Mouse (Mus musculus) layer of hippocampus, adult 2 months (tissue): ENCODE measurements around the gene Ndel1. TPM values are rescaled to one million over a fixed set of nuclear protein-coding genes. Genes with fewer than 3 reads are reported as not detected.

Experiments used
- DNase-seq, 2 experiments: peaks; one replicate each; pipeline ENCODE4 v3.0.0; 2022; ENCODE audit warnings: low spot score in 2 of 2
- H3K27ac ChIP-seq: fragments of 200-600 bp; 2 replicates; pipeline ENCODE4 v1.8.1; 2022
- H3K4me3 ChIP-seq: fragments of 200-600 bp; 2 replicates; pipeline ENCODE4 v1.8.1; 2022; ENCODE audit warnings: mild to moderate bottlenecking
- CTCF ChIP-seq: fragments of 200-600 bp; conservative IDR thresholded peaks from 2 replicates; pipeline ENCODE4 v1.8.1; 2022; ENCODE audit warnings: antibody characterized with exemption, mild to moderate bottlenecking, moderate library complexity
- long read RNA-seq, 2 experiments: library from polyadenylated mRNA; stranded (forward); transcript quantifications; one replicate each; pipeline ENCODE4 v2.0.0; 2021; ENCODE audit warnings: borderline mapping rate in 2 of 2
- total RNA-seq, 2 experiments: library from RNA; stranded (reverse); gene quantifications; 2 replicates each; pipeline ENCODE4 v1.2.3; 2021

Ndel1 gene
- total RNA-seq: 10 to 100 TPM; 81.1 to 96.3 TPM
- long read RNA-seq, experiment 1, transcript Ndel1-201 (9 exons, 2,382 nt): major isoform, 49 of 81 reads
- long read RNA-seq, experiment 1, partial matches to known transcripts: 1 of 81 reads
- long read RNA-seq, experiment 1, other reads (novel, unspliced or antisense): 31 of 81 reads
- long read RNA-seq, experiment 2, transcript Ndel1-201 (9 exons, 2,382 nt): major isoform, 77 of 116 reads
- long read RNA-seq, experiment 2, partial matches to known transcripts: 3 of 116 reads
- long read RNA-seq, experiment 2, other reads (novel, unspliced or antisense): 36 of 116 reads

DNA sequence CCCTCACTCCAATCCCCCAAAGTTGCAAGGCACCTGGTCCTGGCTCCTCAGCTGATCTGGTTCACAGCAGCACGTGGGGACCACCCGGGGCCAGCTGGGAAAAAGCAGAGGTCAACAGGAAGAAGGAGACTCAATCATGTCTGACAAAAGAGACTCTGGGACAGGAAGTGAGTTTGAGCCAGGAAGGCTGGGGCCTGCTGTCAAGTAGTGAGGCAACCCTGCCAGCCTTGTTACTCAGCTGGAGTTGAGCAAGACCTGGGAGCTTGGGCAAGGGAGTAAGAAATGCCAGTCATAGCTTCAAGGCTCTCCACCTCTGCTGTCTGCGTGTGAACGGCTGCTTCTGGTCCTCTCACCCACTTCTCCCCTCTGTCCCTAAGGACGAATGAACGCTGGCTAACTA, at the start of gene Ndel1:
Gene Ndel1 (minus strand): TSS at position 111 of the 400 bp plus-strand sequence.
- Histone ChIP-seq H3K4me3 (no peak within 1 kb of the TSS), H3K27ac (no peak within 1 kb of the TSS)
- no peak for TF ChIP-seq CTCF
- DNase-seq: no peak

DNA sequence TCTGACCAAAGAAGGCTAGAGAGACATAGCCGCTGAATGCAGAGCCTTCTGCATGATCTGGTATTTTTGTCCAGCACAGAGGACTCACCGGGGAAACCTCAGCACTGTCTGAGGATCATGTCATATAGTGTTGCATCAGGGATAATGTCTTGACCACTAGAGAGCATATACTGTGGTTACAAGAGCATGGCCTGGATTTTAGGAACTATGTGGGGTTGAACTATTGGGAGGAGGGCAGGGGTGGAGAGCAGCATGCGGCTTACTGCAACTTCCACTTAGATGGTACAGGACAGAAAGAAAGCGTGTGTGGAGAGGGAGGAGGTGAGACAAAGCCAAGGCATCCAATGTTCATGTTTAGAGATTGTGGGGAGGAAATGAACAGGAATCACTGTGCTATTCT, 42.9 kb upstream of the Ndel1 start:
- Histone ChIP-seq H3K4me3 (no peak overlapping the region), H3K27ac (no peak overlapping the region)
- DNase-seq: no peak
- TF ChIP-seq CTCF: no peak

DNA sequence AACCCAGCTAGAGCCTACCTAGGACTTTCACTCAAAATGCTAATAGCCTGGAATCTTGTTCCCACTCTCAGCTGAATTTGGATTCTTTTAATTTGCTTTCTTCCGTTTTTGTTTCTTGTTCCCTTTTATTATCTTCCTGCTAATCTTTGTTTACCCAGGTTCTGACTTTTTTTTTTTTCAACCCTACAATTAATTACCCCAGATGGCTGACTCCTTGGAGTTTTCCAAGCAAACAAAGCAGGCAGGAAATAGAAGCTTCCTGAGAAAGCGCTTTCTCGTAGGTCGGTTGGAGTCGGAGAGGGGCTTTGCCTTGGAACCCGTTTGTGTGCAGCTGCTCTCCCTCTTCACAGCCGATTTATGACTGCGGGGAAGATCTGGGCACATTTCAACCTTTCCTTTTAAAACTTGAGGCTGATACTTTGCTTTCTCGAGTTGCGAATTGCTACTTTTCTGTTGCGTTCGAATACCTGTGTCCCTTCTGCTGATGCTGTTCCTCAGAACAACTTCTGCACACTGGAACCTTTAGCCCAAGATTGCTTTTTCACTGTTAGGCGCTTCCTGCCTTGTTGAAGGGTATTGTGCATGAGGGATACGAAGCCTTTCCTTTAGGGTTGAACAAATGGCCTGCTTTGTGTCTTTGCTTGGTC, 40.0 kb upstream of the Ndel1 start:
- no peak for DNase-seq
- no peak overlapping the region; the same call in 1 of the 2 replicates for H3K4me3 ChIP-seq
- no peak for TF ChIP-seq CTCF
- H3K27ac ChIP-seq: no peak overlapping the region

DNA sequence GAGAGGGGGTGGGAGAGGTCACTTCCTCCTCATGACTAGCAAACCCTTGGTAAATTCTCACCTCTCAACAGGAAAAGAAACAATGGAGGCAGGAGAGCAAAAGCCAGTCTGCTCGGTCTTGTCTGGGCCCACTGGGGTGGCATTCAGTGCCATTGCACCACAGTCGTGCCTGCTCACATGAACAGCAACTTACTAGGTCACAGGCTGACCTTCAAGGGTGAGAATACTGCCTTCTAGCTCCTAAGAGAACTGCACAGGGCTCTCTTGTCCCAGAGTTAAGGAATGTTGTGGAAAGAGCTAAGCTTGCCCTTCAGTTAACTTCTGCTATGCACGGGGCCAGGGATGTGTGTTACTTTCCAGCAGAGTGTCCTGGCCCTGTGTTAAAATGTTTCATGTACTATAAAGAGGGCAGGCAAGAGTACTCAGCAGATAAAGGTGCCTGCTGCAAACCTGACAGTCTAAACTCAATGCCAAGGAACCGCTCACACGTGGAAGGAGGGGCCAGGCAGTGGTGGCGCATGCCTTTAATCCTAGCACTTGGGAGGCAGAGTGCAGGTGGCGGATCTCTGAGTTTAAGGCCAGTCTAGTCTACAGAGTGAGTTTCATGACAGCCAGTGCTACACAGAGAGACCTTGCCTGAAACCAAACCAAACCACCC, 37.3 kb upstream of the Ndel1 start:
- no peak overlapping the region for H3K27ac ChIP-seq
- H3K4me3 ChIP-seq: no peak overlapping the region

DNA sequence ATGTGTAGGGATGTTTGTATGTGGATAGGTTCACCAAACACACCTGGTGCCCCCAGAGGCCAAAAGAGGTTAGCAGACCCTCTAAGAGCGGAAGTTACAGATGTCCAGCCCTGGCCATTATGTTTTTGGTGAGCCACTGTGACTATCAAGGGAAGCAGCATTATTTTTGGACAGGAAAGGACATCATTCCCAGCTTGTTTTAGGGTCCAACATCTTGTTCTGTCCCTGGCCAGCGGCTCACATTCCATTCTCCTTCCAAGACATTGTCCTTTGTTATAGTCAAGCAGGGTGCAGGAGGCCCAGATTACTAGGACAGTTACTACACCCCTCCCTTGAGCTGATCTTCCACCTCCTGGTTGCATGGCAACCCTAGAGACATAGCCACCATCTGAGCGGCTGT, 35.6 kb upstream of the Ndel1 start:
- Histone ChIP-seq H3K27ac (no peak overlapping the region), H3K4me3 (no peak overlapping the region)
- DNase-seq: no peak
- no peak for TF ChIP-seq CTCF

More for the DNA sequence above, 37.3 kb upstream of the Ndel1 start:
- TF ChIP-seq CTCF: no peak
- DNase-seq: no peak

DNA sequence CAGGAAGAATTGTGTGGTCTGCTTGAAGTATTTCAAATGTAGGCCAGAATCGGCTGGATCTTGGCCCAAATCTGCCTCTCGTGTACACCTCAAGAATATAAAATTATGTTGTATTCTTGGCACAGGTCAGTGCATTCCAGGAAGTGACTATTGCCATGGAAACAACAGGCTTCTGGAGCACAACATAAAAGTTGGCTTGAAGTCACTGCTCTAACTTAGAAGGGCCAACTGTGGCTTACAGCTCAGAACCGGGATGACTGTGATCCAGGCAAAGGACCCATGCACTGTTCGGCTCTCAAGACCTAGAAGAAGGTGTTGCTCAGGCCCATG, 34.8 kb upstream of the Ndel1 start:
- no peak overlapping the region for H3K27ac ChIP-seq
- no peak for DNase-seq
- no peak overlapping the region for H3K4me3 ChIP-seq
- TF ChIP-seq CTCF: no peak

DNA sequence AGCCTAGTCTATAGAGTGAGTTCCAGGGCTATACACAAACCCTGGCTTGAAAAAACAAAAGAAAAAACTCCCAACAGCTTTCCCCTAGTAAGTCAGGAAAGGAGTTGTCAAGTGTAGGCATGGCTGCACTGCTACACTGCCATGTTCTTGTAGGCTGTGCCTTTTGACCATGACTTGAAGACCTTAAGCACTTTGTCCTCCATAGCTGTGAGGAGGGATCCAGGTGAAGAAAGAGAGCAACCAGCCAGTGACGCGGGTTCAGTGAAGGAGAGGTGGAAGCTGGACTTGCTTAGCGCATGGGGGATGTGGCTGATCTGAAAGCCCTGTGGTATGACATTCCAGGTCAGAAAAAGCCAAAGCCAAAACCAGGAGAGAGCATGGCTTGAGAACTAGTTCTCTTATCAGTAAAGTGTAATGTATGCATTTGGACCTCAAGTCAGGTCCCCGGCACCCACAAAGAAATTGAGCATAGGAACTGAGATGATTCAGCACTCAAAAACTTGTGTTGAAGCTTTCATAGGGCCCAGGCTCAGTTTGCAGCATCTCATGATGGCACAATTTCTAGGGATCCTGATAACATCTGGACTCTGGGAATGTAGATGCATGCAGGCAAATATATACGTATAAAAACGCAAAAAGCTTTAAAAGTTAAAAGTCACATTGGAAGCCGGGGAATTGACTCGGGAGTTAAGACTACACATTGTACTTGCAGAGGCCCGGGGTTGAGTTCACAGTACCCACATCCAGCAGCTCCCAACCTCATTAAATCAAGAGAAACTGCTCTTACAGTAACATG, 34.2 kb upstream of the Ndel1 start:
- Histone ChIP-seq H3K4me3 (no peak overlapping the region), H3K27ac (no peak overlapping the region)
- TF ChIP-seq CTCF: no peak
- DNase-seq: no peak

DNA sequence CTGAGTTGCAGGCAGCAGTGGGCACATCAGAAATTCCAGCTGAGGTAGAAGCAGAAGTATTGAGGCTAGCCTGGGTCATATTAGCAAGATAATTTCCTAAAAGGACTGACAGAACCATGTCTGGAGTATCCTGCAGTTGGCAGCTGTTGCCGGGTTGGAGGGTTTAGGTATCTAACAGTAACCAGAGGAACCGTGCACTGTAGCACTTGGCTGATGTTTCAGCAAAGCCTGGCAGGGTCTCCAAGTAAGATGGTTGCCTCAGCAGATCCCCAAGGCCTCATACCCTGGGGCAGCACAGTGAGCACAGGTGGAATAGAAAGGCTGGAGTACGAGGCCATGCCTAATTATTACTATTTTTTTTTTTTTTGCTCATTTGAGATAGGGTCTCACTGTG, 33.5 kb upstream of the Ndel1 start:
- TF ChIP-seq CTCF: no peak
- Histone ChIP-seq H3K27ac (no peak overlapping the region), H3K4me3 (no peak overlapping the region)
- no peak for DNase-seq

DNA sequence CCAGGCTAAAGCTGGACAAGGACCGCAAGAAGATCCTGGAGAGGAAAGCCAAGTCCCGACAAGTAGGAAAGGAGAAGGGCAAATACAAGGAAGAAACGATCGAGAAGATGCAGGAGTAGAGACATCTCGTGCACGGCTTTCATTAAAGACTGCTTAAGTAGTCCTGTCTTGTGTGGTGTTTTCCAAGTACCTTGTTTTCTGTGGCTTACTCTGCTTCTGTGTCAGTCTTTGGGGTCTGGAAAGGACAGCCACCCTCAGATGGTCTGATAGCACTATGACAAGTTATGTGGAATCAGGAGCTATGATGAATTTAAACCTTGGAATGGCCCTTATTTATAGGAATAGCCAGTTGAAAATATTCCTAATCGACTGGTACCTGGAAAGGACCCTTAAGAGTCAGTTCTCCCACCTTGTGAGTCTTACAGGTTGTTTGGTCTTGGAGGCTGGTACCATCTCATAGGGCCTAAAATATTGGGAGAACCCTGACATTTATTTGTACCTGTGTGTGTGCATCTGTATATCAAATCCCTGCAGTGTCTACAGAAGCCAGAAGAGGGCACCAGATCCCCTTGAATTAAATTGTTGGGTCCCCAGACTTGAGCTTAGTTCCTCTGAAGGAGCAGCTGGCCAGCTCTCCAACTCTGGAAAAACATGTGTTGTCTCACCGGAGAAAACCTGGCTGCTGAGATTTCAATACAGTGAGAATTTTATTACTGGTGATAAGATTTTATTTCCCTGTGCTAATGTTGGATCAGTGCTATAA, 32.9 kb upstream of the Ndel1 start:
- no peak overlapping the region for H3K27ac ChIP-seq
- DNase-seq: peak; percentile 68 to 78
- no peak overlapping the region for H3K4me3 ChIP-seq
- TF ChIP-seq CTCF: peak; percentile 93

DNA sequence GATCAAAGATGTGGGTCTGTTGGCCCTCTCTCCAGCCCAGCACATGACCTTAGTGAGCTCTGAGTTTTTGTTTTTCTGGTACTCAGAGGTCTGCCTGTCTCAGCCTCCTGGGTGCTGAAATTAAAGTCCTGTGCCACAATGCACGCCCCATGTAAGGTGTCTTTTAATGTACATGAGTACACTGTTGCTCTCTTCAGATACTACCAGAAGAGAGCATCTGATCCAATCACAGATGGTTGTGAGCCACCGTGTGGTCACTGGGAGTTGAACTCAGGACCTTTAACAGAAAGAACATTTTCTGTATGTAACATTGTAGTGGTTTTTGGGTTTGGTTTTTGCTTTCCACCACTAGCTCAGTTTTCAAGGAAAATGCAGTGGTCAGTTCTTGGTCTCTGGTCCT, 32.1 kb upstream of the Ndel1 start:
- TF ChIP-seq CTCF: no peak
- no peak for DNase-seq
- no peak overlapping the region for H3K27ac ChIP-seq
- no peak overlapping the region for H3K4me3 ChIP-seq

DNA sequence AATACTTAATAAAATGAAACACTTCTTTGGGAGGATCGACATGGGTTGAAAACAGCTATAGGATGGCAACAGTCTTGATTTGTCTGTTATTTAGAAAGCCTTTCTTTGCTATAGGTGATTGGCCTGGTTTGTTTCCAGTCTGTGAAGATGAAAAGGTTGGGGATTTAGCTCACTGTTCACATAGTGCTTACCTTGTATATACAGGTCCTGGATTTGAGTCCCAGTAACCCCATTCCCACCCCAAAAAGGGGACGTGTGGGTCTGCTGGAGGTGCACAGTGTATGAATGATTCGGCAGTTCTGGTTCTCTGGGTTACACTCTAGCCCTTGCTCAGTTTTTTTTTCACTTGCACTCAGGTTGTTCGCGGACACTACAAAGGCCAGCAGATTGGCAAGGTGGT, 31.2 kb upstream of the Ndel1 start:
- H3K27ac ChIP-seq: no peak overlapping the region
- H3K4me3 ChIP-seq: peak overlapping the region; percentile 79
- no peak for DNase-seq
- no peak for TF ChIP-seq CTCF

DNA sequence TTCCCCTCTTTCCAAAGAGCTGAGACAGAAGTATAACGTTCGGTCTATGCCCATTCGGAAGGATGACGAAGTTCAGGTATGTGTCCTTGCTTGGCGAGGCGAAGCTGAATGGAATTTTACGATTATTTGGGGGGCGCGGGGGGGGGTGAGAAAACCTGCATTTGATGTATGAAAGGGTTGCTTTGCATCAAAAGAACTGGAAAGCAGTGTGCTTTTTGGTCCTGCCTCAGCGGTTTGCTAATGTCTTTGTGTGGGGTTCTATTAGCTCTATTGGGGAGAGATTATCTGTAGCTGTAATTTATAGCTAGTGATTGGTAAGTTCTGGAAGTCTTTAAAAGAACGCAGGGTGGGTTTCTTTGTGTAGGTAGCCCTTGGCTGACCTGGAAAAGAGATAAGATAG, 30.7 kb upstream of the Ndel1 start:
- H3K27ac ChIP-seq: peak overlapping the region; percentile 97; the same call in 1 of the 2 replicates
- TF ChIP-seq CTCF: no peak
- peak overlapping the region; percentile 79 for H3K4me3 ChIP-seq
- no peak for DNase-seq
